Mouse (Mus musculus) lung, postnatal 4 days (tissue): ENCODE measurements around the gene Gm26620.

Experiments used
- DNase-seq, 2 experiments: peaks; one replicate each; pipeline ENCODE4 v3.0.0; 2021

Gm26620 gene

GRCm38 (mm10) chr1:170912891-170913615, 28.2 kb downstream of the Gm26620 start, which contains the start of gene Fcrlb:
Fcrlb (minus strand) TSS chr1:170912941.
- DNase-seq, result no peak

DNA sequence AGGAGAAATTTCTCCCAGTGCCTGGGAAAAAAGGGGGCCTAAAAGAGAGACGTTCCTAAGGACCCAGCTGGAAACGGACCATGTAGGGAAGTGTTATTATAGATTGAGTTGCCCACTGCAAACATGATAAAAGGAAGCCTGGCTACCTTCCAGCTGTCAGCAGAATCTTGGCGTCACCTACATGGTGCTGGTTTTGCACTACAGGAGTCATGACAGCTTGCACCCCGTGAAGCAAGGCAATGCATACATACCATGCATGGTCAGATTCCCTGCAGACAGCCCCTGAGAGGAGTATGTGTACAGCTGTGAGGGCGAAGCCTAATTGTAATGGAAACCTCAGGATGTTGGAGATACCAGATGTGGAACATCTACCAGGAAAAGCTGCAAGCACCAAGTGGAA, 30.8 kb downstream of the Gm26620 start:
- no peak for DNase-seq

- DNase-seq, result no peak
Measured at GRCm38 (mm10) chr1:170919308-170919707, 34.4 kb downstream of the Gm26620 start.

DNA sequence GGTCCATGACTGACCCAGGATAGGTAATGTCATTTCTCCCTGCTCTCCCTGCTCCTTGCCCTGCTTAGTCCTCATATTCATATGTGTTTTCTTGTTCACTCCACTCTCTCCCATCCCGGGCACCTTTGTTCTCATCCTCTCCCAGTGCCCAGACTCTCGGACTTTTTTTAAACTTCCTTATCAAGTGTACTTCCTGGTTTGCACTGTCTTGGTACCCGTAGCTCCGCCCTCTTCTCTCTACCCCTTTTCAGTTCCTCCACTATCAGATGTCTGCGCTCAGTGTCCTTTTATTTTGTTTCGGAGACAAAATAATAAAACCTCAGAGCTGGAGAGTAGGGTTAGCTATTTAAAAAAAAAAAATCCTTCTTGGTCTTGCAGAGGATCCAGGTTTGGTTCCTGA, 39.6 kb downstream of the Gm26620 start:
- DNase-seq, result peak in 1 of 2 experiments; percentile 26

DNA sequence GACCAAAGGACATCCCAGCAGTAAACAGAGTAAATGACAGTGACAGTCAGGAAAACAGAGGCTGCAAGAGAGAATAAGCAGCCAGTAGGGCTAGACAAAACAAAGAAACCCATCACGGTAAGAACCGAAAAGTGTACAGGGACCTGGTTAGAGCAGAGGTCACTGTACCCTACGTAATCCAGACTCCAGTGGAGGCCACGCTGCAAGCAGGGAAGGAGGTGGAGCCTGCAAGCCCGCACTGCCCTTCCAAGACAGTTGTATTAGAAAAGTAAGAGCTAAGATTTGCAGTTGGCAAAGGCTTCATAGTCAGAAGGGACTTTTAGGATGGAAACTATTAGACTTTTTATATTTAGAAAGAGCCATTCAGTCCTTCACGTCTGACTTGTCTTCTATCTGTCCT, 42.1 kb downstream of the Gm26620 start:
- DNase-seq, result no peak

DNA sequence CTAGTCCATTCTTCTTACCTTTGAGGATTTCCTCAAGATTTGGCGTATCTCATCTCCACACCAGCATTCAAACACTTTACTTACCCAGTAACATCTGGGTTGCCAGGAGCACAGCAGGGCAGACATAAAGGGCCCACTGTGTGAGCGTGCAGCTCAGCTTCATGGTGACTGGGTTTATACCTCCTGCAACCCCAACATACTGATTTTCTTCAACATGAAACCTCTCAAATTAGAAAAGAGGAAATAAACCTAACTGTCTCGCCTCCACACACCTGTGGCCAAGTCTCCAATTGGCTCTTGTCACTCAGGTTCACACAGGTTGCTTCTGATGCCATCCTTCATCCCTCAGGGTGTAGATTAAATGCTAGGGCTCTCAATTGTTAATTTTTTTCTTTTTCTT, 42.5 kb downstream of the Gm26620 start, which contains the start of gene Fcrla:
TSS of gene Fcrla (minus strand) at position 206 of the 400 bp plus-strand sequence.
- DNase-seq, result no peak

DNA sequence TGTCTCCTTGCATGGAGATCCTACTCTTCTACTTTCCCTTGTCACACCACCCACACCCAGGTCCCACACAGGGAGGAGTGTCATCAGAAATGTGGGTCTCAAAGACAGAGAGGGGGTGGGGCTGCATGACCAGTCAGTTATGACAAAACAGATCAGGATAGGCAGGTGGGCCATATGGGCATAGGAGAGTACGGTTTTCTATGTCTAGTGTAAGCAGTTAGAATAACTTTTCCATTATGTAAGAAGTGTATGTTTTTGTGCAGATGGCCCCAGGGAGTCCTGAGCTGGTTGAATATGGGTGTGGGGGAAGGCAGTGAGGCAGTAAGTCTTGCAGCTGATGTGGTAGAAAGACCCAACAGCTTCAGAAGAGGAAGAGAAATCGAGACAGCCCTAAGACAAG, 43.6 kb downstream of the Gm26620 start:
- no peak for DNase-seq

GRCm38 (mm10) chr1:170929245-170929644, 44.4 kb downstream of the Gm26620 start:
- DNase-seq, result no peak

GRCm38 (mm10) chr1:170932043-170932442, 47.2 kb downstream of the Gm26620 start:
- DNase-seq, result no peak

- DNase-seq, result no peak
Measured at GRCm38 (mm10) chr1:170933386-170933920, 48.6 kb downstream of the Gm26620 start.

DNA sequence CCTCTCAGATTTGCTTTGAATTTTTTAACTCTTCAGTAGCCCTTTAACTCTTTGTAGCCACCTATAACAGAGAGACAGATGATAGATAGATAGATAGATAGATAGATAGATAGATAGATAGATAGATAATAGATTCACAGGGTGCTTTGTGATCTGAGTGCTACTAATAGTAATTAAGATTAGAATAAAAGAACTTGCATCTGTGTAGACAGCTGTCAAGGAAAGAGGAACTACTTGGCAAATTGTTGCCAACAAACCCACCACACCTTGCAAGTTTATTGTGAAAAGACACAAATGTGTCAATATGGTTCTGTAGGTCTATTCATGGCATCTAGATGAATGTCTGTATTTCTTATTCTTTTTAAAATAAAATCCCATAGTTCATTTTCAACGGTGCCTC, 49.1 kb downstream of the Gm26620 start:
- DNase-seq, result no peak

- DNase-seq, result no peak
Measured at GRCm38 (mm10) chr1:170934383-170934782, 49.5 kb downstream of the Gm26620 start.
